Mouse (Mus musculus) MEL (cell line): Measurements from ENCODE around the gene A930018P22Rik. TPM values are rescaled to one million over a fixed set of nuclear protein-coding genes. Genes with fewer than 3 reads are reported as not detected.

Source experiments
- DNase-seq: peaks from one replicate; pipeline ENCODE4 v3.0.0; 2011; ENCODE audit warnings: low read depth, low spot score
- H3K27ac ChIP-seq: 2 replicates; pipeline ENCODE4 v1.5.1; 2012; ENCODE audit warnings: low read depth, mild to moderate bottlenecking, control low read depth, low read length, moderate library complexity; ENCODE audit not compliant: control insufficient read depth
- H3K27me3 ChIP-seq, 2 experiments: fragments of 150-350 bp in 1 of 2; sonication (generic) in 1 of 2; 2 replicates each; pipeline ENCODE4 v1.6.1; 2012; ENCODE audit warnings: low read length in 2 of 2, mild to moderate bottlenecking in 2 of 2, improper control_type of control experiment in 1 of 2, moderate library complexity in 1 of 2; ENCODE audit not compliant: insufficient read depth in 2 of 2, control insufficient read depth in 1 of 2
- H3K36me3 ChIP-seq, 2 experiments: 2 replicates each; pipeline ENCODE4 v1.6.1; 2012 to 2014; ENCODE audit warnings: low read length in 2 of 2, improper control_type of control experiment in 1 of 2, inconsistent platforms in 1 of 2, mild to moderate bottlenecking in 1 of 2; ENCODE audit not compliant: insufficient read depth in 2 of 2, control insufficient read depth in 1 of 2
- H3K4me1 ChIP-seq, 2 experiments: fragments of 150-350 bp in 1 of 2; sonication (generic) in 1 of 2; 2 replicates each; pipeline ENCODE4 v1.6.1; 2012; ENCODE audit warnings: low read length in 2 of 2, improper control_type of control experiment in 1 of 2, mild to moderate bottlenecking in 1 of 2; ENCODE audit not compliant: insufficient read depth in 2 of 2, control insufficient read depth in 1 of 2
- H3K4me3 ChIP-seq, 2 experiments: fragments of 150-350 bp in 1 of 2; sonication (generic) in 1 of 2; 2 replicates each; pipeline ENCODE4 v1.5.1; 2012; ENCODE audit warnings: low read depth in 2 of 2, low read length in 2 of 2, mild to moderate bottlenecking in 2 of 2, moderate library complexity in 2 of 2, control low read depth in 1 of 2, improper control_type of control experiment in 1 of 2; ENCODE audit not compliant: control insufficient read depth in 1 of 2, insufficient read depth in 1 of 2
- H3K79me2 ChIP-seq: 2 replicates; pipeline ENCODE4 v1.6.1; 2012; ENCODE audit warnings: mild to moderate bottlenecking, low read length, moderate library complexity; ENCODE audit not compliant: control insufficient read depth, poor library complexity, insufficient read depth
- H3K9ac ChIP-seq: 2 replicates; pipeline ENCODE4 v1.6.1; 2012; ENCODE audit warnings: low read depth, mild to moderate bottlenecking, control low read depth, low read length, moderate library complexity; ENCODE audit not compliant: control insufficient read depth, poor library complexity, severe bottlenecking
- H3K9me3 ChIP-seq: fragments of 150-350 bp; sonication (generic); replicated peaks from 2 replicates; pipeline ENCODE4 v1.6.1; 2012; ENCODE audit warnings: mild to moderate bottlenecking, low read length, improper control_type of control experiment, moderate library complexity; ENCODE audit not compliant: insufficient read depth
- BHLHE40 ChIP-seq: IDR thresholded peaks from 2 replicates; pipeline ENCODE4 v1.6.1; 2012; ENCODE audit warnings: low read depth, mild to moderate bottlenecking, inconsistent platforms, low read length, improper control_type of control experiment, borderline replicate concordance
- CTCF ChIP-seq, 3 experiments: IDR thresholded peaks in 2 of 3; conservative IDR thresholded peaks in 1 of 3; 2 replicates each; pipeline ENCODE4 v1.5.1; 2011 to 2012; ENCODE audit warnings: low read length in 3 of 3, low read depth in 2 of 3, mild to moderate bottlenecking in 2 of 3, improper control_type of control experiment in 1 of 3, inconsistent platforms in 1 of 3, mixed read lengths in 1 of 3, moderate library complexity in 1 of 3; ENCODE audit not compliant: control insufficient read depth in 1 of 3, insufficient read depth in 1 of 3, poor library complexity in 1 of 3, severe bottlenecking in 1 of 3
- ETS1 ChIP-seq: IDR thresholded peaks from 2 replicates; pipeline ENCODE4 v1.6.1; 2012; ENCODE audit warnings: low read depth, mild to moderate bottlenecking, inconsistent platforms, low read length, improper control_type of control experiment, moderate library complexity
- HCFC1 ChIP-seq: IDR thresholded peaks from 2 replicates; pipeline ENCODE4 v1.6.1; 2012; ENCODE audit warnings: low read depth, mild to moderate bottlenecking, inconsistent platforms, low read length, improper control_type of control experiment, moderate library complexity
- KAT2A ChIP-seq: conservative IDR thresholded peaks from 2 replicates; pipeline ENCODE4 v1.6.1; 2012; ENCODE audit warnings: low read depth, low read length, improper control_type of control experiment, inconsistent platforms
- MAFK ChIP-seq: IDR thresholded peaks from 2 replicates; pipeline ENCODE4 v1.6.1; 2011; ENCODE audit warnings: low read depth, mild to moderate bottlenecking, low read length, improper control_type of control experiment, borderline replicate concordance
- MAX ChIP-seq: IDR thresholded peaks from 2 replicates; pipeline ENCODE4 v1.6.1; 2011; ENCODE audit warnings: low read length, improper control_type of control experiment
- MAZ ChIP-seq: IDR thresholded peaks from 2 replicates; pipeline ENCODE4 v1.6.1; 2012; ENCODE audit warnings: low read depth, mild to moderate bottlenecking, inconsistent platforms, low read length, improper control_type of control experiment
- MXI1 ChIP-seq: IDR thresholded peaks from 2 replicates; pipeline ENCODE4 v1.6.1; 2011; ENCODE audit warnings: mild to moderate bottlenecking, low read depth, low read length, improper control_type of control experiment
- MYB ChIP-seq: IDR thresholded peaks from 2 replicates; pipeline ENCODE4 v1.6.1; 2011; ENCODE audit warnings: mild to moderate bottlenecking, low read depth, low read length, improper control_type of control experiment
- POLR2A ChIP-seq, 2 experiments: IDR thresholded peaks; 2 replicates each; pipeline ENCODE4 v1.6.1; 2011 to 2012; ENCODE audit warnings: low read length in 2 of 2, mild to moderate bottlenecking in 2 of 2, control low read depth in 1 of 2, improper control_type of control experiment in 1 of 2, low read depth in 1 of 2, moderate library complexity in 1 of 2; ENCODE audit not compliant: control insufficient read depth in 1 of 2, insufficient read depth in 1 of 2, poor library complexity in 1 of 2
- RAD21 ChIP-seq: IDR thresholded peaks from 2 replicates; pipeline ENCODE4 v1.6.1; 2011; ENCODE audit warnings: mild to moderate bottlenecking, low read depth, low read length, improper control_type of control experiment
- SIN3A ChIP-seq: IDR thresholded peaks from 2 replicates; pipeline ENCODE4 v1.6.1; 2012; ENCODE audit warnings: low read length, improper control_type of control experiment, inconsistent platforms
- SMC3 ChIP-seq: IDR thresholded peaks from 2 replicates; pipeline ENCODE4 v1.6.1; 2011; ENCODE audit warnings: low read depth, low read length, improper control_type of control experiment
- TAL1 ChIP-seq: IDR thresholded peaks from 2 replicates; pipeline ENCODE4 v1.6.1; 2012; ENCODE audit warnings: mild to moderate bottlenecking, inconsistent platforms, low read length, moderate library complexity, mixed read lengths
- UBTF ChIP-seq: IDR thresholded peaks from 2 replicates; pipeline ENCODE4 v1.6.1; 2012; ENCODE audit warnings: low read depth, mild to moderate bottlenecking, inconsistent platforms, low read length, improper control_type of control experiment, moderate library complexity, borderline replicate concordance; ENCODE audit not compliant: insufficient read depth
- ZC3H11A ChIP-seq: IDR thresholded peaks from 2 replicates; pipeline ENCODE4 v1.6.1; 2012; ENCODE audit warnings: low read depth, mild to moderate bottlenecking, inconsistent platforms, low read length, improper control_type of control experiment
- ZKSCAN1 ChIP-seq: IDR thresholded peaks from 2 replicates; pipeline ENCODE4 v1.6.1; 2012; ENCODE audit warnings: low read depth, mild to moderate bottlenecking, inconsistent platforms, low read length, improper control_type of control experiment, moderate library complexity
- ZNF384 ChIP-seq: IDR thresholded peaks from 2 replicates; pipeline ENCODE4 v1.6.1; 2012; ENCODE audit warnings: low read depth, mild to moderate bottlenecking, inconsistent platforms, low read length, improper control_type of control experiment
- polyA plus RNA-seq, 2 experiments: library from polyadenylated mRNA; stranded (reverse) in 1 of 2; unstranded in 1 of 2; fragments of >175 nt in 1 of 2; fragments of >200 nt in 1 of 2; gene quantifications; 2 replicates each; pipeline versions ENCODE4 v1.2.1 to v1.2.4; 2012; ENCODE audit warnings: low replicate concordance in 2 of 2, low read depth in 1 of 2; ENCODE audit not compliant: insufficient read length in 2 of 2, insufficient read depth in 1 of 2, missing spikeins in 1 of 2
- total RNA-seq: library from RNA; depleted of rRNA; stranded (reverse); fragments of 300-350 nt; gene quantifications from 2 replicates; pipeline ENCODE4 v1.2.3, GENCODE M21; 2012; rRNA removed

Gene A930018P22Rik
- total and polyA plus RNA-seq, 3 experiments: not detected

DNA sequence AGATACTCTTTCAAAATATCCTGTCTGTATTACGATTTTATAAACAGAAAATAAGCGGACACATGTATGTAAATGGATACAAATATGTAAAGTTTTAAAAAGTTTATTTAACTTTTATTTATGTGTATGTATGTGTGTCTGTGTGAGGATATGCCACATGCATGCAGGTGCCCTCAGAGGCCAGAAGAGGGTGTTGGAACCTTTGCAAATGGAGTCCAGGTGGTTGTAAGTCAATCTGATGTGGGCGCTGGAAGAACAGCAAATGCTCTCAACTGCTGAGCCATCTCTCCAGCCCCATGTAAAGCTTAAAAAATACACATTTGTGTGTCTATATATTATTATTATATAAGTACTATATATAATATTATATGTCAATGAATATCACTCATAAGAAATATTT lies 50.9 kb downstream of the A930018P22Rik start:
- Histone ChIP-seq H3K9me3 (no peaks in the 10 kb centered on the region), H3K36me3 (peaks cover 0 to 29% of the 10 kb centered on the region in 2 experiments; a peak in 2 of 4 replicates), H3K27me3 (no peaks in the 10 kb centered on the region), H3K4me3 (no peak overlapping the region), H3K4me1 (peaks cover 21 to 36% of the 10 kb centered on the region in 2 experiments), H3K79me2 (no peaks in the 10 kb centered on the region), H3K27ac (no peak overlapping the region), H3K9ac (no peak overlapping the region; the same call in 1 of the 2 replicates)
- peak; percentile 54 for DNase-seq
- TF ChIP-seq MAZ (0 out of 2 replicates have a peak, but pooled peaks have one; percentile 28), HCFC1 (no peak), BHLHE40 (no peak), MYB (no peak), TAL1 (no peak), UBTF (no peak), SMC3 (peak; percentile 36), SIN3A (no peak), CTCF (IDR thresholded peaks at IDR 0.05 in 2 of 3, conservative IDR thresholded peaks at IDR 0.05 in 1 of 3; ENCODE audit: control insufficient read depth in 1 of 3, insufficient read depth in 1 of 3, low read depth in 2 of 3, low read length in 3 of 3, poor library complexity in 1 of 3, severe bottlenecking in 1 of 3) (peak; percentile 13 to 48 (median 47); a peak in 4 of 6 replicates), RAD21 (peak; percentile 51), MAFK (no peak), ETS1 (no peak), POLR2A (IDR thresholded peaks at IDR 0.05; ENCODE audit: control insufficient read depth in 1 of 2, insufficient read depth in 1 of 2, low read depth in 1 of 2, low read length in 2 of 2, poor library complexity in 1 of 2) (no peak), ZKSCAN1 (no peak), KAT2A (no peak), ZNF384 (no peak), MAX (no peak), ZC3H11A (peak; percentile 39), MXI1 (no peak)

Other genes with a start within 250 kb of the A930018P22Rik start
- gene Lmo2, start 164.8 kb upstream of the A930018P22Rik start, total RNA-seq: 258 and 278 TPM in 2 replicates
- 100 to 1,000 TPM in 1 of 2 experiments, 10 to 100 TPM in 1; 96.2 to 184 TPM for gene Lmo2, start 164.8 kb upstream of the A930018P22Rik start, polyA plus RNA-seq
- 30.9 and 32.7 TPM in 2 replicates for gene Fbxo3, start 95.0 kb upstream of the A930018P22Rik start, total RNA-seq
- 10 to 100 TPM; 41.9 to 55.4 TPM for gene Fbxo3, start 95.0 kb upstream of the A930018P22Rik start, polyA plus RNA-seq
- gene 4931422A03Rik, start 94.4 kb upstream of the A930018P22Rik start, total RNA-seq: 0.50 TPM in 1 of 2 replicates, not detected in the other
- 1 to 10 TPM in 1 of 2 experiments, not detected in 1; 4.9 TPM for gene 4931422A03Rik, start 94.4 kb upstream of the A930018P22Rik start, polyA plus RNA-seq
- gene Gm10912, start 56.9 kb upstream of the A930018P22Rik start, total RNA-seq: 0.08 TPM in 1 of 2 replicates, not detected in the other
- gene Gm10912, start 56.9 kb upstream of the A930018P22Rik start, polyA plus RNA-seq: under 1 TPM in 1 of 2 experiments, not detected in 1; 0.06 TPM
- not detected in 2 replicates for gene Gm10799, start 54.2 kb upstream of the A930018P22Rik start, total RNA-seq
- not detected for gene Gm10799, start 54.2 kb upstream of the A930018P22Rik start, polyA plus RNA-seq
- not detected in 2 replicates for gene Cd59b, start 52.9 kb upstream of the A930018P22Rik start, total RNA-seq
- gene Cd59b, start 52.9 kb upstream of the A930018P22Rik start, polyA plus RNA-seq: under 1 TPM in 1 of 2 experiments, not detected in 1; 0.38 TPM
- 0.08 TPM in 1 of 2 replicates, not detected in the other for gene Cd59a, start 27.0 kb upstream of the A930018P22Rik start, total RNA-seq
- under 1 TPM in 1 of 2 experiments, not detected in 1; 0.96 TPM for gene Cd59a, start 27.0 kb upstream of the A930018P22Rik start, polyA plus RNA-seq